Mouse (Mus musculus): Measurements from ENCODE around the gene Nop53. TPM values are rescaled to one million over a fixed set of nuclear protein-coding genes. Genes with fewer than 3 reads are reported as not detected.

Gene Nop53
- polyA plus RNA-seq, 1 experiment from 2014 or later = 164 TPM

DNA sequence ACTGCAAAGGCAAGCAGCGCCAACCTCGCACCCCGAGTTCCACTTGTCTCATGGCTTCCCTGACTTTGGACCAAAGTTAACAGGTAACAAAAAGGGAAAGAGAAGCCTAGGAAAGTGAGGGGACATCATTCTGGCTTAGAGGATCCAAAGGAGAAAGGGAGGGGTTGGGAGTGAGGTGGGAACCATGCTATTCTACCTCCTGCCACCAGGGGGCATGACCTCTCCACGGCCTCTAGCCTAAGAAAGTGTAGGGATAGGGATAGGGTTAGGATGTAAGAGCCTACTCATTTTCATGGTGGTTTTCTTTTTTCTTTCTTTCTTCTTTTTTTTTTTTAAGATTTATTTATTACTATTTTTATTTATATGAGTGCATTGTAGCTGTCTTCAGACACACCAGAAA is 30.0 kb upstream of the Nop53 start:
- Histone ChIP-seq H3K27ac (replicated peaks; ENCODE audit: low read depth, low read length) (no peak overlapping the region), H3K4me3 (ENCODE audit: low read depth, low read length) (no peak overlapping the region), H3K9ac (ENCODE audit: low read depth, low read length) (no peak overlapping the region), H3K27me3 (replicated peaks; ENCODE audit: control insufficient read depth, insufficient read depth, low read length) (no peaks in the 10 kb centered on the region), H3K36me3 (ENCODE audit: control insufficient read depth, insufficient read depth, low read length) (peaks cover 87% of the 10 kb centered on the region), H3K9me3 (ENCODE audit: control insufficient read depth, low read length) (no peaks in the 10 kb centered on the region), H3K4me2 (ENCODE audit: low read depth, low read length) (no peak overlapping the region), H3K4me1 (ENCODE audit: control insufficient read depth, insufficient read depth, low read length) (no peaks in the 10 kb centered on the region)
- ATAC-seq (ENCODE audit: low read depth) (peak; percentile 34; the same call in 1 of the 2 replicates), DNase-seq (ENCODE audit: low spot score) (no peak)
- 78% methylated on average over 4 of the region's 4 CpGs for WGBS

DNA sequence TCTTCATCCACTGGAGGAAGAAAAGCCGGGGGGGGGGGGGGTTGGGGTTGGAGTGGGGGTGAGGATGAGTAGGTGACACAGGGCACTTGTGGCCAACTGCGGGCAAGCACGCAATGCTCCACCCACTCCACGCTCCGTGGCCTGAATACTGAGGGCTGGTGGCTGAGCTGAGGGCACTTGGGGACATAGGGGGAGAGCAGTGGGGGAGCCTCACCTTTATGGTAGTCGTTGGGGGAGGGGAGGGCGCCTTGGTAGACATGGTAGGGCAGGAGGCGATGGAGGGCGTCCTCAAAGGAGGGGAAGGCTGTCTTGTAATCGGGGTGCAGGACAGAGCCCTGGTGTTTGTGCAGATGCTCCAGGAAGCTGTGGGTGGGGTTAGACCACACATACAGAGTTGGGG is 29.6 kb upstream of the Nop53 start:
- ATAC-seq (ENCODE audit: low read depth) = no peak
- no peak overlapping the region for H3K9ac ChIP-seq (ENCODE audit: low read depth, low read length)

DNA sequence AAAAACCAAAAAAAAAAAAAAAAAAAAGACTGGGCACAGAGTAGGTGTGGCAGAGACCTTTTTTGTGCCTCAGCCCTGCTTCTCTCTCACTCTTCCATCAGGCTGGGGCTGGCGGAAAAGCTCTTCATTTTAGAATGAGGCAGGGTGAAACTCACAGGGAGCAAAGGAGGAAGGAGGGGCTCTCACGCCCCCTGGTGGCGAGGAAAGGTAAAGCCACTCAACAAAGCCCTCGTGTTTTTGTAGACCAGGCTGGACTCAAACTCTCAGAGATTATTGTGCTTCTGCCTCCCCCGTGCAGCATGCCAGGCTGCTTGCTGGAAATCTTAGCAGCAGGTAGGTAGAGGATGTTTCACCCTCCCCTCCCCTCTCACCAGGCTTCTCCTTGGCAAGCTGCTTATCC is 28.8 kb upstream of the Nop53 start:
- H3K27ac ChIP-seq (replicated peaks; ENCODE audit: low read depth, low read length) = no peak overlapping the region
- H3K9me3 ChIP-seq (ENCODE audit: control insufficient read depth, low read length) = no peaks in the 10 kb centered on the region
- ATAC-seq (ENCODE audit: low read depth) = no peak
- H3K36me3 ChIP-seq (ENCODE audit: control insufficient read depth, insufficient read depth, low read length) = peaks cover 89% of the 10 kb centered on the region
- DNase-seq (ENCODE audit: low spot score) = no peak
- no peaks in the 10 kb centered on the region for H3K4me1 ChIP-seq (ENCODE audit: control insufficient read depth, insufficient read depth, low read length)
- no peak overlapping the region for H3K4me2 ChIP-seq (ENCODE audit: low read depth, low read length)
- no peak overlapping the region for H3K9ac ChIP-seq (ENCODE audit: low read depth, low read length)
- H3K4me3 ChIP-seq (ENCODE audit: low read depth, low read length) = no peak overlapping the region
- WGBS = 61% methylated on average over 5 of the region's 5 CpGs
- no peaks in the 10 kb centered on the region for H3K27me3 ChIP-seq (replicated peaks; ENCODE audit: control insufficient read depth, insufficient read depth, low read length)

More for the DNA sequence above, 29.6 kb upstream of the Nop53 start:
- no peak for DNase-seq (ENCODE audit: low spot score)
- Histone ChIP-seq H3K27ac (replicated peaks; ENCODE audit: low read depth, low read length) (no peak overlapping the region), H3K4me2 (ENCODE audit: low read depth, low read length) (no peak overlapping the region), H3K9me3 (ENCODE audit: control insufficient read depth, low read length) (no peaks in the 10 kb centered on the region), H3K4me1 (ENCODE audit: control insufficient read depth, insufficient read depth, low read length) (no peaks in the 10 kb centered on the region), H3K36me3 (ENCODE audit: control insufficient read depth, insufficient read depth, low read length) (peaks cover 87% of the 10 kb centered on the region), H3K27me3 (replicated peaks; ENCODE audit: control insufficient read depth, insufficient read depth, low read length) (no peaks in the 10 kb centered on the region), H3K4me3 (ENCODE audit: low read depth, low read length) (no peak overlapping the region)
- 92% methylated on average over 9 of the region's 10 CpGs for WGBS

DNA sequence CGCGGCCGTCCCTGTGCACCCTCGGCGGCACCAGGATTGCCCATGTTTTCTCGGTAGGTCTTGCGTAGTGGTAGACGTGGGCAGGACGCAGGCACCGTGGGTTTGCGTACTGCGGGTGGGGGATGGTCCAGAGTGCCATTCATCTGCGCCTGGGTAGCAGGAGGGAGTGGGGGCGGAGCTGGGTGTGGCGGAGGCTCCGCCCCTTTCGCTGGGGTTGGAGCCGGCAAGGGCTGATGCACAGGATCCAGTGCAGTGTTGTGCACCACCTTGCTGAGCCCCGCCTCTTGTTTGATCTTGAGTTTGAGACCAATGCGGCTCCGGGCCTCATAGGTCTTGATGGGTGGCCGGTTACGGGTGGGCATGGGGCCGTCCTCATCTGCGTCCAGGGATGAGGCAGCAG is 26.4 kb upstream of the Nop53 start:
- H3K36me3 ChIP-seq (ENCODE audit: control insufficient read depth, insufficient read depth, low read length) = peaks cover 67% of the 10 kb centered on the region
- H3K4me3 ChIP-seq (ENCODE audit: low read depth, low read length) = no peak overlapping the region
- DNase-seq (ENCODE audit: low spot score) = no peak
- no peak overlapping the region for H3K27ac ChIP-seq (replicated peaks; ENCODE audit: low read depth, low read length)
- no peaks in the 10 kb centered on the region for H3K27me3 ChIP-seq (replicated peaks; ENCODE audit: control insufficient read depth, insufficient read depth, low read length)
- H3K9ac ChIP-seq (ENCODE audit: low read depth, low read length) = no peak overlapping the region
- H3K4me1 ChIP-seq (ENCODE audit: control insufficient read depth, insufficient read depth, low read length) = no peaks in the 10 kb centered on the region
- ATAC-seq (ENCODE audit: low read depth) = no peak
- WGBS = 70% methylated on average over 25 of the region's 25 CpGs
- no peaks in the 10 kb centered on the region for H3K9me3 ChIP-seq (ENCODE audit: control insufficient read depth, low read length)
- no peak overlapping the region for H3K4me2 ChIP-seq (ENCODE audit: low read depth, low read length)

DNA sequence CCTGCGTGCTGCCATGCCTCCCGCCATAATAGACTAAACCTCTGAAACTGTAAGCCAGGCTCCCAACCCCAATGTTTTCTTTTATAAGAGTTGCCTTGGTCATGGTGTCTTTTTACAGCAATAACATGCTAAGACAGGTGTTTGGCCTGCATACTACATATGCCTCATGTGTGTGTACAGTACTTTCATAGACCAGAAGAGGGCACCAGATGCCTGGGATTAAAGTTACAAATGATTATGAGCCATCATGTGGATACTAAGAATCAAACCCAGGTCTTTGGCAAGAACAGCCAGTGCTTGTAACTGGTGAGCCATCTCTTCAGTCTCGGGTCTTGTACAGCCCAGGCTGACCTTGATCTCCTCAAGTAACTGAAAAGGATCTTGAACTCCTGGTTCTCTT is 23.8 kb upstream of the Nop53 start:
- 89% methylated on average over 3 of the region's 3 CpGs for WGBS
- no peak for ATAC-seq (ENCODE audit: low read depth)
- Histone ChIP-seq H3K4me1 (ENCODE audit: control insufficient read depth, insufficient read depth, low read length) (peaks cover 9% of the 10 kb centered on the region; the same call in 1 of the 2 replicates), H3K4me3 (ENCODE audit: low read depth, low read length) (no peak overlapping the region), H3K27ac (replicated peaks; ENCODE audit: low read depth, low read length) (no peak overlapping the region), H3K27me3 (replicated peaks; ENCODE audit: control insufficient read depth, insufficient read depth, low read length) (no peaks in the 10 kb centered on the region), H3K9ac (ENCODE audit: low read depth, low read length) (no peak overlapping the region), H3K9me3 (ENCODE audit: control insufficient read depth, low read length) (no peaks in the 10 kb centered on the region), H3K4me2 (ENCODE audit: low read depth, low read length) (no peak overlapping the region), H3K36me3 (ENCODE audit: control insufficient read depth, insufficient read depth, low read length) (peaks cover 49% of the 10 kb centered on the region)
- DNase-seq (ENCODE audit: low spot score) = no peak

DNA sequence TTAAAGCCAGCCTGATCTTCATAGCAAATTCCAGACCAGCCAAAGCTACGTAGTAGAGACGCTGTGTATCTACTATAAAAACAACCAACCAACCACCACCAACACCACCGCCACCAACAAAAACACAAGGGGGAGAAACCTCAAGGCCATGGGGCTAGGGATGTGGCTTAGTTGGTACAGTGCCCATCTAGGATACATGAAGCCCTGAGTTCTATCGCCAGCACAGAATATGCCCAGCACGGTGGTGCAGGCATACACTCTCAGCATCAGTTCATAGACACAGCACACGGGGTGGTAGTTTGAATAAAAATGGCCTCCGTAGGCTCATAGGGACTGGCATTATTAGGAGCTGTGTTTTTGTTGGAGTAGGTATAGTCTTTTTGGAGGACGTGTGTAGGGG is 22.4 kb upstream of the Nop53 start:
- no peak overlapping the region for H3K4me3 ChIP-seq (ENCODE audit: low read depth, low read length)
- no peaks in the 10 kb centered on the region for H3K9me3 ChIP-seq (ENCODE audit: control insufficient read depth, low read length)
- 84% methylated on average over 8 of the region's 8 CpGs for WGBS
- no peak overlapping the region for H3K9ac ChIP-seq (ENCODE audit: low read depth, low read length)
- no peak overlapping the region for H3K27ac ChIP-seq (replicated peaks; ENCODE audit: low read depth, low read length)
- H3K27me3 ChIP-seq (replicated peaks; ENCODE audit: control insufficient read depth, insufficient read depth, low read length) = no peaks in the 10 kb centered on the region
- H3K36me3 ChIP-seq (ENCODE audit: control insufficient read depth, insufficient read depth, low read length) = peaks cover 41% of the 10 kb centered on the region
- no peak overlapping the region for H3K4me2 ChIP-seq (ENCODE audit: low read depth, low read length)
- ATAC-seq (ENCODE audit: low read depth) = no peak
- DNase-seq (ENCODE audit: low spot score) = no peak
- H3K4me1 ChIP-seq (ENCODE audit: control insufficient read depth, insufficient read depth, low read length) = peaks cover 18% of the 10 kb centered on the region

DNA sequence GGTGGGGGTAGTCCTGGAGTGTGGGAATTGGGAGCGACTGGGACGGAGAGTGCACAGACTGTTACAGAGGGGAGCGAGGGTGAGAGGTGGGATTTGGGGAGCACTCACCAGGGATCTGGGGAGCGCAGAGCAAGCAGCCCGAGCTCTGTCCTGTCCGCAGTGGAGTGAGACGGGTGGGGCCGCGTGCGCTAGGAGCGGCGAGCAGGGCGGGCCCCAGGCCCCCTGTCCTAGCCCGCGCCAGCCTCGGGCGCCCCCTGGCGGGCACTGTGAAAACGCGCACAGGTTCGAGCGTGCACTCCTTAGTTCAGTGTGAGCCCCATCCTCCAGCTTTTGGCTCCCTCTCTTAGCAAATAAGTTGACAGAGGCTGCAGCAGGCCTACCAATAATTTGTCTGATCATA is 21.4 kb upstream of the Nop53 start, which contains the start of gene Ehd2:
TSS of gene Ehd2 (minus strand) at position 256 of the 400 bp plus-strand sequence.
- H3K27ac ChIP-seq (replicated peaks; ENCODE audit: low read depth, low read length) = peak within 1 kb of the TSS; percentile 48; the same call in 1 of the 2 replicates

DNA sequence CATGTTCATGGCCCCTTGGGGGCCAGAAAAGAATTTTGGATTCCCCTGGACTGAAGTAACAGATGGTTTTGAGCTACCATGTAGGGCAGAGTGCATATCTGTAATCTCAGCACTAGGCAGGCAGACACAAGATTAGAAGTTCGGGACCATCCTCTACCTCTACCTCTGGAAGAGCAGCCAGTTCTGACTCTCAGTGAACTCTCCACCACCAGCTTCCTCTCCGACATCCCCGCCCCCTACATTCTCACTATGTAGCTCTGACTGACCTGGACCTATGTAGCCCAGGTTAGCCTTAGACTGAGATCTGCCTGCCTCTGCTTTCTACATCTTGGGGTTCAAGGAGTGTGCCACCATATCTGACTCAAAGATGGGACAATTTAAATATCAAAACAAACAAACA is 20.6 kb upstream of the Nop53 start:
- Histone ChIP-seq H3K4me2 (ENCODE audit: low read depth, low read length) (peak overlapping the region; percentile 59), H3K4me3 (ENCODE audit: low read depth, low read length) (peak overlapping the region; percentile 52), H3K27me3 (replicated peaks; ENCODE audit: control insufficient read depth, insufficient read depth, low read length) (no peaks in the 10 kb centered on the region), H3K9ac (ENCODE audit: low read depth, low read length) (peak overlapping the region; percentile 75), H3K9me3 (ENCODE audit: control insufficient read depth, low read length) (no peaks in the 10 kb centered on the region), H3K4me1 (ENCODE audit: control insufficient read depth, insufficient read depth, low read length) (peaks cover 35% of the 10 kb centered on the region), H3K27ac (replicated peaks; ENCODE audit: low read depth, low read length) (0 out of 2 replicates have a peak overlapping the region, but pooled peaks have one; percentile 48), H3K36me3 (ENCODE audit: control insufficient read depth, insufficient read depth, low read length) (peaks cover 23% of the 10 kb centered on the region)
- ATAC-seq (ENCODE audit: low read depth) (no peak), DNase-seq (ENCODE audit: low spot score) (no peak)
- WGBS = 73% methylated on average over 3 of the region's 3 CpGs

More for the DNA sequence above, 21.4 kb upstream of the Nop53 start, which contains the start of gene Ehd2:
- peak; percentile 84 for ATAC-seq (ENCODE audit: low read depth)
- Histone ChIP-seq H3K27me3 (replicated peaks; ENCODE audit: control insufficient read depth, insufficient read depth, low read length) (no peaks in the 10 kb centered on the region), H3K9me3 (ENCODE audit: control insufficient read depth, low read length) (no peaks in the 10 kb centered on the region), H3K4me1 (ENCODE audit: control insufficient read depth, insufficient read depth, low read length) (peaks cover 26% of the 10 kb centered on the region), H3K9ac (ENCODE audit: low read depth, low read length) (peak within 1 kb of the TSS; percentile 75), H3K4me3 (ENCODE audit: low read depth, low read length) (peak within 1 kb of the TSS; percentile 52), H3K36me3 (ENCODE audit: control insufficient read depth, insufficient read depth, low read length) (peaks cover 31% of the 10 kb centered on the region), H3K4me2 (ENCODE audit: low read depth, low read length) (peak within 1 kb of the TSS; percentile 59)
- DNase-seq (ENCODE audit: low spot score) = peak; percentile 86
- WGBS = 4% methylated on average over 9 of the region's 22 CpGs
